Mouse (Mus musculus): ENCODE measurements around the gene Grhl3.

Gene Grhl3

DNA sequence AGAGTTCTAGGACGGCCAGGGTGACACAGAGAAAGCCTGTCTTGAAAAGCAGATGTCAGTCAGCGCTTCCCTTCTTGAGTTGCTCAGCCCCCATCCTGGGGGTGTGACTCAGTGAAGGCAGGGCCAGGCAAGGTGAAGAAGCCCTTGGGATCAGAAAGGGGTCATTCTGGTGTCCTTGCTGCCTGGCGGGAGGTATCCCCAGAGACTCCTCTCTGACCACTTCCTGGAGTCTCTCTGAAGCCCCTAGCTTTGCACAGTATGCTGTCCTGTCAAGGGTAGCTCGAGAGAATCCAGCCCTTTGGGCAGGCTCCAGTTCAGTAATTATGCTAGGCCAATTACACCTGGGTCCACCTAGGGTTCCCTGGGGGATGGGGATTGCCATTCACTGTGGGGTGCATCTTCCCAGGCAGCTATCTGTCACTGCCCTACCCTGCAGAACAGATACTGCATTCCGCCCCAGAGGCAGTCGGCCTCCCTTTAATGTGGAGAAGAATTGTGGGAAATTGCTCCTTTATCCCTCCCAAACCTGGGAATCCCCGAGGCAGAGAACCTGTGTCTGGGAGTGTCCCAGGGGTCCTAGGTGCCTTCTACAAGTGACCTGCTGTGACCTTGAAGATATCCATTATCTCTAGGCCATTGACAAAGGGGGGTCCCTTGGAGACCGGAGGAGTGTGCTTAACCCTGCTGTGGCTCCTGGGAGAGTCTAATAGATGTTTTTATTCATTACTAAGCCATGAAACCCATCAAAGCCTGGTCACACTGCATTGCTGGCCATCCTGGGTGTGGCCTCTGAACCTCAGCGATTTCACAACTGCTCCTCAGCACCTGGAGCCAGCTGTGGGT is 41.4 kb downstream of the Grhl3 start:
- in situ Hi-C loops (cut with MboI, MseI): no loop called here

DNA sequence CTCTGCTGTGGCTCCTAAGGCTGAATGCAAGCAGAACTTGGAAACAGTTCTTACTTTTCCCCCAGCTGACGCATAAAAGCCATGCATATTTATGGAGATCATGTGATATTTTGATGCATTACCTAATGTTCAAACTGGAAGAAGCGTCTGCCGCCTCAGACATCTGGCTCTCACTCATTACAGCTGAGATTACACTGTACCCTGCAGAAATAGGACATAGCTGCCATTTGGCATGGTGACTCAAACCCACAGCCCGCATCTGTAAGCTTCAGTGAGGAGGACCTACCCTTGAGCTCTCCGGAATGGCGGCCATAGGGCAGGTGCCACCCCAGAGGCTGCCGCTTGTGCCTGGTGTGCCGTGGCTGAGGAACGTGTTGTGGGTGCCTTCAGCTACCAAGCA is 42.2 kb downstream of the Grhl3 start:
- in situ Hi-C loops (cut with MboI, MseI): no loop called here

DNA sequence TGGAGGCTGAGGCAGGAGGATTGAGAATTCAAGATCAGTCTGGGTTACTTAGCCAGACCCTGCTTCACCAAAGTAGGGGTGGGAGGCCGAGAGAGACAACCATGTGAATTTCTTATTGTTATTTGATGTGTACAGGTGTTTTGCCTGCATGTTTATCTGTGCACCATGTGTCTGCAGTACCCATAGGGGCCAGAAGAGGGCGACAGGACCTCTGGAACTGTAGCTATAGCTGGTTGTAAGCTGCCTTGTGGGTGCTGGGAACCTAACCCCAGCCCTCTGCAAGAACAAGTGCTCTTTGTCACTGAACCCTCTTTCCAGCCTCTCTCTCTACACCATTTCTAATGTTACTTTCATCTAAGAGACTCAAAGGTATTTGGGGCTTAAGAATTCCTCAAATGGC is 43.2 kb downstream of the Grhl3 start:
- in situ Hi-C loops (cut with MboI, MseI): no loop called here

DNA sequence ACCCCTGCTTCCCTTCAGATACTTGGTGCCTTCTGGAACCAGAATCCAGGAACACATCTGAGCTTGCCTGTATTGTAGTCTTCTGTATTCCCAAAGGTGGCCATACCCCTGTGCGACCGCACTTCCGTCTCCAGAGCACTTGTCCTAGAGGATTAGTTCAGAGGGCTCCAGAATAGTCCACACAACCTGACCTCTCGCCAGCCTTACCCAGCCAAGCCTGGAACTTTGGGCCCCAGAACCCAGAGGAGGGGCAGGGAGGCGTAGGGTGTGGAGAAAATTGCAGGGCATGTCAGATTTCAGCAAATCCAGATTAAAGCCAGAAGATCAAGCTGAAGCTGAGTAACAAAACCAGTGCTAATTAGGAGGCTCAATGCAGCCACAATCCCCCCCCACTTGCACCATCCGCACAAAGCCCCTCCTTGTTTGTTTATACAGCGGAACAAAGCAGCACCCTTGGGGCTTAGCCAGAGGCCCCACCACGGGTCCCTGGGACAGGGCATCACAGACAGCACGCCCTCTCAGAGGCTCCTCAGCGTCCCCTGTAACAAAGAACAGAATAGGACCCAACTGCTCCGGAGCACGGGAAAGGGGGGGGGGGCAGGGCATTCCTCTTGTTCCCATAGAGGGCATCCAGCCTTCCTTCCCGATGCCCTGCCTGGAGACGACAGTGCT is 47.3 kb downstream of the Grhl3 start:
- in situ Hi-C loops (cut with MboI, MseI): no loop called here

DNA sequence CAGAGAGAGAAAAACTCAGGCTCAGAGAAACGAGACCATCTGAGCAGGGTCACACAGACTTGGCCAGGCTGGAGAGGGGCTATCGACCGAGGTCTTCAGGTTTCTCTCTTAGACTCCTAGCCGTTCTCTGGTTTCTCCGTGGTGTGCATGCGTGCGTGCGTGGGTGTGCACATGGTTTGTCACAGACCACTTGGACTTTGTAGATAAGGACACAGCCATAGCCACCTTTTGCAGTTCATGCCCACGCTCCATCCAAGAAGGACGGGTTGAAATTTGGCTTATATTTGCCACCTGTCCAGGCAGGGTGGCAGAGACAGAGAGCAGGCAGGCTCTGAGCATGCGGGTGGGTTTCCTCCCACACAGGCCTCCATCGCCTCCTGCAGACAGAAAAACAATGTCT is 48.4 kb downstream of the Grhl3 start:
- in situ Hi-C loops (cut with MboI, MseI): no loop called here

DNA sequence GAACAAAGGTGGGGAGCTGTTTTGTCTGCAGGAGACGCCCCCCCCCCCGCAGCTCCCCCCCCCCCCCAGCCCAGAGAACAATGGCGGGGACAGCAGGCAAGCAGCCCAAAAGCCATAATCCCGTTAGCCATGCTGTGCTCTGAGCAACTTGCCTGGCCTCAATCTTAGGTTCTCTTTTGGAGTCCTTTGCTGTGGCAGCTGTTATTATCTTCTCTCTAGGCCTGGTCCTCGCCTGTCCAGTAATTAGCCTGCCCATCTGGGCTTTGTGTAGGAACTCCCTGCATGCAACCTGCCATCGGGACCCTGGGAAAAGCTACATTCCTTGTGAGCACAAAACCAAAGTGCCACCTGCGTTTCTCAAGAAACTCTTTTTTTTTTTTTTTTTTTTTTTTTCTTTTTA is 49.5 kb downstream of the Grhl3 start:
- in situ Hi-C loops (cut with MboI, MseI): no loop called here

DNA sequence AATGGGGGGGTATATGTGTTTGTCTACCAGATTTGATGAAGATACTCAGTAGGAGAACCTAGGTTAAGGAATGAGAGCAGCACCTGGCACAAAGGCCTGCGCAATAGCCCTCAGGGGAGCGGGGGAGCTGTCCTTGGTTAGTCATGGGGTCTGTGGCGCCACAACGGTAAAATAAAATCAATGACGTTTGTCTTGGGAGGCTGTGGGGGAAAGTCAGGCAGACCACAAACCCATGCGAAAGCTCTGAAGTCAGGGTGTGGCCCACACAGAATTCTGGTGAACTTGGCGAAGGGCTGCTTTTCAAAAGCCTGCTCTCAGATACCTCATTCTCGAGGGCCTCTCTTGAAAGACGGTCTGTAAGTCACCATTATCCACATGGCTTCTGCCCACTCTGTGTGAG is 53.0 kb downstream of the Grhl3 start:
- in situ Hi-C loops (cut with MboI, MseI): no loop called here

DNA sequence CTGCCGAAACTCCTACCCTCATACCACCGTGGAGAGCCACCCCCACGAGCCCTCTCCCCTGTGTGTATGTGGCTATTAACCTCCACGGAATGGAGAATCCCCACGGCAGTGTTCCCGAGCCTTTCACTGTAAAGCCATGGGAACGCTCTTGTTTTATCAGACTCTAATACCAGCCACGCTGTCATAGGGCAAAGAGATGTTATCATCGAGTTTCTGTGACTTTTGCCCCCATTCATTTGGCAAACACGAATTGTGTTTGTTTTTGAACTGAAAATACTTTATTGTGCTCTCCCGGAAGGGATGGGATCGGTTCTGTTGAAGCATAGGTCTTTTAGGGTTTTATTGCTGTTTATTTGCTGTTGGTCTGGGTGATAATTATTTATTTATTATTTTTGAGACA is 55.3 kb downstream of the Grhl3 start:
- in situ Hi-C loops (cut with MboI, MseI): loop anchor here (5.0 kb wide), 1 partner anchor 149 kb away; no protein-coding TSS in a partner anchor

DNA sequence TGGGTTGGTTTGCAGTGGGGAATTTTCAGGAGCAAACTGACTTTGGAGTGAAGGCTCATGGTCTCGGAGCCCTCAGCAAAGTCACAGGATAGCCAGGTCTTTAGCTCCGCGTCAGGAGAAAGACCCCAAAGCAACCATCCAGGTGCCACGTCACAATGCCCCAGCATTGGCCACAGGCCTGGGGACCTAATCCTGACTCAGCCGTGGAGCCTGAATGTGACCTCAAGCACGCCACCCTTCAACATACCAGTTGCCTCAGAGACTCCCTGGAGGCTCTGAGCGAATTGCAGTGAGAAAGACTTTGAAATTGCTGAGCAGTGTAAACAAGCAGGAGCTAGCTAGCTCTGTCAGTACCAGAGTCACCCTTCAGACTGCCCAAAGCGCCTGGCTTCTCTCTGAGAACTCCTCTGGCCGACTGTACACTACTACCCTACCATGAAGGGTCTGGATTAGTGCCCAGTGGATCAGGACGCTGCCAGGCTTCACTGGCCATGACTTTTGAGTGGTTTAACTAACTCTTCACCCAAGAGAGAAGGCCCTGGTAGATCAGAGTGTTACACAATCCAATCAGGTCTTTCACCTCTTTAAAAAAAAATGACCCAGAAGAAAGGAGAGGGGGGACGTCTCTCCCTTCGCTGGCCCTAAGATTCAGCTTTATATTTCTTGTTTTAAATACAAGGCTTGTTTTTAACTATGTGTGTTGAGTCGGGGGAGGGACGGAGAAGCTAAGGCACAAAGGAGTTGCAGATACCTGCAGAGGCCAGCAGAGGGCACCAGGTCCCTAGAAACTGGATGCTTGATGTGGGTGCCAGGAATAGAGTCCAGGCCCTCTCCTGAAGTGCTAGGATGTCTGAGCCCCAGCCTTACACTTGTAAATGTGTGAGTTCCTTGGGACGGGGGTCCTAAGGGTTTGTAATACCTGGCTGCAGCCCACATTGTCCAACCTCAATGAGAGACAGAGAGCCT is 56.8 kb downstream of the Grhl3 start:
- in situ Hi-C loops (cut with MboI, MseI): loop anchor here (5.0 kb wide), 1 partner anchor 151 kb away; no protein-coding TSS in a partner anchor

DNA sequence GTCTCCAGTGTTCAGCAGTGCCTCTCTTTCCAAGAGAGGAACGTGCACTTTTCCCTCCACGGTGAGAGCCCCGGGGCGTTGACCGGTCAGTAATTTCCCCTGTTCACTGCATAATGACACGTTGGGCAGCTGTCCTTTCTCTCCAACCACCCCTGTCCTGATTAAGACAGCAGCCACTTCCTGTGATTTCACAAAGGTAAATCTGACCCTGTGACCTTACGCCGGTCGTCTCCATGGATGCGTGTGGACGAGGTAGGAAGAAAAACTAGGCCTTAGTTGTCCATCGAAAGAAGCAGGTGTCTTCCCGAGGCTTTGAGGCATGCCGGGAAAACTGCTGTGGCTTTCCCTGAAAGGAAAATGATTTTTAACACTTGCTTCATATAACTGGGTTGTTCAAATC is 58.5 kb downstream of the Grhl3 start:
- in situ Hi-C loops (cut with MboI, MseI): loop anchor here (5.0 kb wide), 1 partner anchor 152 kb away; no protein-coding TSS in a partner anchor

DNA sequence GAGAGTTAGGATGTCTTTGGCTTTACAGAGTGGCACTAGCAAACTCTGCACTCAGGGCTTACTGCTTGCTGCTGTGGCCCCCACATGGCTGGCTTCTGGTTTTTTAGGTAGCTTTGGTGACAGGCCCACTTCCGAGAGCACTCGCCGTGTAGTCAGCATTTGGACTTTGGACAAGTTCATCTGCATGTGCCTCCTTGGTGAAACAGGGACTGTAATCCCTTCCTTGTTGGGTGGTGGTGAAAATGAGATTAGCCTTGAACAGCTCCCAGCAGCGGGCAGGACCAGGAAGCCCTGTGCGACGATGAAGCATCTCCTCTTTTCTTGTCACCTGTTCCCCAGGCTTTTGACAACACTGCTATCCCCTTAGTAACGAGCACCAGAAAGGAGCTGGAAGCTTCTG is 59.6 kb downstream of the Grhl3 start:
- in situ Hi-C loops (cut with MboI, MseI): no loop called here

DNA sequence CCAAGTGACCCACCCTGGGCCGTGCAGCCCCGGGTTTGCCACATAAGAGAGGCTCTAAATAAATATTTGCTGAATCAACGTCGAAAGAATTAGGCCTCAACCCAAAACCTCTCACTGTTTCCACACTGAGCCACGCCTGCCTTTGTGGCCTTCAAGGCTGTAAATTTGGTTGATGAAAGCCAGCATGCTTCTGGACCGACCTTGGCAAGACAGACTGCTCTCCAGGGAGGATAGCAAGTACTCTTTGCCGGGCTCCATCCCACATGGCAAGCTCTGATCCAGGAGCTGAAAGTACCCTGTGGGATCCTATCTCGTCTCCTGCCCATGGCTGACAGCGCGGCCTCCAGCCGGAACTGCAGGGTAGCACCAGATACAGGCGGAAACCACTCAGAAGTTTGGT is 63.9 kb downstream of the Grhl3 start:
- in situ Hi-C loops (cut with MboI, MseI): loop anchor here (10.0 kb wide), 1 partner anchor 125 kb away; no protein-coding TSS in a partner anchor

DNA sequence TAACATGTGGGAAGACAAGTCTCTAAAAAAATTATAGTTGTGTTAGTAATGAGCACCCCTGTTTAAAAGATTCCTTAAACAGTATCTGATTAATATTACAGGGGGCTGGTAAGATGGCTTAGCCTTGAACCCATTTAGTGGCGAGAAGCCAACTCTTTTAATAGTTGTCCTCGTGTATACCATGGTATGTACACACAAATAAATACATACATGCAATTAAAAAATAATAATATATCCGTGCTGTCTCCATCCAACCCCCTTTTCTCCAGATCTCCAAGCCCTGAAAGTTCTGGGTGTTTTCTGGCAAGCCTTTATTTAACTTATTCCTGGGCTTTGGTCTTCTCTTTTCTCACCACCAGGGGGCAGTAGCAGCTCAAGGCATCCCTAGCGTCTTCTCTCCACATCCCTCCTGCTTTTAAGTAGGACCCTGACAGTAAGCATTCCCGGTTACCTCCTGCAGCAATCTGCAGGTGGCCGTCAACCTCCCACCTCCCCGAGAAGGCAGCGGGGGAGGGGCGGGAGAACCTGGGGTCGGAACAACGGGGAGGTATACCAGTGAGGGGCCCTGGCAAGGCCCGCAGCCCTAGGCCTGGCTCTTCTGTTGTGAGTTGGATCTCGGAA is 64.9 kb downstream of the Grhl3 start:
- in situ Hi-C loops (cut with MboI, MseI): loop anchor here (10.0 kb wide), 1 partner anchor 124 kb away; no protein-coding TSS in a partner anchor

DNA sequence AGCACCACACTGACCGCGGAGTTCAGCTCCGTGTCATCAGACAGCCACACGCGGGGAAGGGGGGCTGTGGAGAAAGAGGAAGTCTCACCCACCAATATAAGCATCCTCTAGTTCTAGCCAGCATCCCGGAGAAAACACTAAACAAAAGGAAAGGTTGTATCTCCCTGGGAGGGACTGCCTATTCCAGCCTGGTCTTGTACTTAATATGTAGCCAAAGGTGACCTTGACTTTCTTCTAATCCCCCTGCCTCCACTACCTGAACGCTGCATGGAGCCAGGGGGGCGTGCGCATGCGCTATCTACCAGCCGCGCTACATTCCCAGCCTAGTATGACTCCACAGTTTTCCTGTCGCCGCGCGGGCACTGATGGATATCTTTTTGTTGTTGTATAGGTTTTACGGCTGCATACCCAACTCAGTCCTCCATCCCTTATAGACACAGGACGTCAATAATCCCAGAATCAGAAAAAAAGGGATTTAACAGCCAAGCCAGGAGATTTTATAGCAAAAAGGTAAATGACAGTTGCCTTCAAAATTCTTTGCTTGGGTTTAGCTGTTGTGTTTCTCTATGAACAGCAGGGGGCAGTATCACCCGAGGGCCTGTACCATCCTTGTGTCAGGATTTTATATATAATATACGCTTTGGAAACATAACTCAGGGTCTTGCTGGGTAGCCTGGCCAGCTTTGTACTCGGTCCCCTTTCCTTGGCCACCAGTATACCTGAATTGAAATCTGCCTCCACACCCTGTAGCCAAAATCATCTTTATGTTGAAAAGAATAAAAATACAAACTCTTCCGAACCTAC is 65.7 kb downstream of the Grhl3 start:
- in situ Hi-C loops (cut with MboI, MseI): loop anchor here (10.0 kb wide), 1 partner anchor 123 kb away; no protein-coding TSS in a partner anchor

DNA sequence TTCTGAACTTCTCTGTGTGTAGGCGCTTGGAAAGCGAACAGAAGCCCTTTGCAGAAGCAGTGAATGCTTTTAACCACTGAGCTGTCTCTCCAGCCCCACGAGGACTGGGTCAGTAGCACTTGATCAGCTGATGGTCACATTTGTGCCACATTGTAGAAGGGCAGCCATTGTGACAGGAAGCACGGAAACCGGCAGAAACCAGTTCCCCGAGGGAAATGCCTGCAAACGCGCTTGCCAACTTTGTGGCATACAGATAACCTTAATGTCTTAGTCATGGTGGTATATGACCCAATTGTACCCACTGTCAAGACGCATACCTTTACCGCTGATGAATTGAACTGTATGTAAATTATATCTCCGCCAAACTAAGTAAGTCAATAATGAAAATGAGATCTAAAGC is 67.6 kb downstream of the Grhl3 start:
- in situ Hi-C loops (cut with MboI, MseI): loop anchor here (10.0 kb wide), 1 partner anchor 121 kb away; no protein-coding TSS in a partner anchor

DNA sequence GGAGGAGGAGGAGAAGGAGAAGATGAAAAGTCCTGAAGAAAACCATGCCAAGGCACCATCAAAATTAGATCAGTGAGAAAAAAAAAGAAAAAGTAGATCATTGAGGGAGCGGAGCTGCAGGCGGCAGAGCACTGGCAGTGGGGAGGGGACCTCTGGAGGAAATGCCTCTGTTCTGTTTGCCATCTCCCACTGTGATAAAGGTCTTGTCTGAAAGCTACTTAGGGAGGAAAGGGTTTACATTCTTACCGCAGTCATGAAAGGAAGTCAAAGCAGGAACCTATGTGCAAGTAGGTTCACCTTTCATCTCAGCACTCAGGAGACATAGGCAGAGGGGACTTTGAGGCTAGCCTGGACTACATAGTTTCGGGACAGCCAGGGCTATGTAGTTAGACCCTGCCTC is 71.8 kb downstream of the Grhl3 start:
- in situ Hi-C loops (cut with MboI, MseI): loop anchor here (10.0 kb wide), 1 partner anchor 117 kb away; no protein-coding TSS in a partner anchor

DNA sequence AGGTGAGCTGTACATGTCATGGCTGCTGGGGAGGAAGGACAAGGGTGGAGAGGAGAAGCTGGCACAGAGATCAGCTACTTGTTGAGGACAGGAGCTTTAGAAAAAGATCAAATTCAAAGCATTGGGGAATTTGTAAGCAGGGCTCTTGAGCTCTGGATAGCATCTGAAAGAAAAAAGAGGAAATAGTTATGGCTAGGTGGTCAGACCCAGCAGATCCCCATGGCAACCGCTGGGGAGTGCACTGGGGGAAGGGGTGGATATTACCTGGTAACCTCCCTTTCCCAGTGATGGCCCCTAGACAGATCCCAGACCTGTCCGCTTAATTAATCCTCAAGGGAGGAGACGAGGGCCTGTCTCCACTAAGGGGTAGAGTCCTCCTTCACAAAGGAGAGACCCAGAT is 73.6 kb downstream of the Grhl3 start:
- in situ Hi-C loops (cut with MboI, MseI): loop anchor here (10.0 kb wide), 2 partner anchors 55 to 115 kb away; no protein-coding TSS in a partner anchor

DNA sequence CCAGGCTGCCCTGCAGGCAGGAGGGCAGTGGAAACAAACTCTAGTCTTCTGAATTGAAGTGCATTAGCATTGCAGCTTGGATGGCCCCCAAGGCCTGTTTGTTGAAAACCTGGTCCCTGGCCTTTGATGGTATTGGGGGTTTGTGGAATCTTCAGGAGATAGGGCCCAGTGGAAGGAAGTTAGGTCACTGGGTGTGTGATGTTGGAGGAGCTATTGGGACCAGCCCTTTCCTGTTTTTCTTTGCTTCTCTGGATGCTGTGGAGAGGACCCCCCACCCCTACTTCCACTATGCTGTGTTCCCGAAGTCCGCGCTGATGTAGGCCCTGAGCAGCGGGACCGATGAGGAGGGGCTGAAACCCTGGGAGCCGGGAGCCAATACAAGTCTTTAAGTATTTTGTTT is 75.3 kb downstream of the Grhl3 start:
- in situ Hi-C loops (cut with MboI, MseI): loop anchor here (10.0 kb wide), 1 partner anchor 53 kb away; no protein-coding TSS in a partner anchor

DNA sequence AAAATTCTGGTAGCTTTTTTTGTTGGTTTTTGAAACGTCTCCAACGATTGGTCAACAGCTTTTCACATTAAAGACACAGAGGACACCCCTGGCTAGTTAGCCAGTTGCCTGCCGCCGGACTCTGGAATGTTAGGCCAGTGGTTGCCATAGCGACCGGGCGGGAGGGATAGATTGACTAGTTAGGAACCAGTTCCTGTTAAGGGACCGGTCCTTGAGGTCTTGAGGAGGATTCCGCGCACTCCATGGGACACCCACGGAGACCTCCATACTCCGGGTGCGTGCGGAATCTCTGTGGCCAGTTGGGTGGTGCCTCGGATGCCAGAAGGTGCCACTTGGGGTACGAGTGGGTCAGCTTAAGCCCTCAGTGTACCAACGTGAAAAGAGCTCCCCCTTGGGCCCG is 77.6 kb downstream of the Grhl3 start:
- in situ Hi-C loops (cut with MboI, MseI): loop anchor here (10.0 kb wide), 1 partner anchor 51 kb away; no protein-coding TSS in a partner anchor

DNA sequence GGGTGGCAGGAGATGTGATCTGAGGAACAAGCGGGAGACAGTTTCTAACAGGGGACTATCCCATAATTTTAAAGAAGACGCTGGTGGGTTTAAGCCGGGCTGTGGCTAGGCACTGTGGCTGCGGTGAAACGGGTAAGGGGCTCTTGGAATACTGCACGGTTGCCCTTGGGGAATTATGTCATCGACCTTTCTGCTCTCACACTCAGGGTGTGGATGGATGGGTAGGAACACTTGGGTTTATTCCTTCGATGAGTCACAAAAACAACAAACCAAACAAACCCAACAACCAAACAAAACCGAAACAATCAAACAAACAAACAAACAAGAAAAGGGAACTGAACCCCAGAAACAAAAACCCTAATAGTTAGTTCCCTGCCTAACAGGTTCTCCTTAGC is 78.0 kb downstream of the Grhl3 start:
- in situ Hi-C loops (cut with MboI, MseI): loop anchor here (10.0 kb wide), 1 partner anchor 51 kb away; no protein-coding TSS in a partner anchor
